In the genomic region with DNA sequence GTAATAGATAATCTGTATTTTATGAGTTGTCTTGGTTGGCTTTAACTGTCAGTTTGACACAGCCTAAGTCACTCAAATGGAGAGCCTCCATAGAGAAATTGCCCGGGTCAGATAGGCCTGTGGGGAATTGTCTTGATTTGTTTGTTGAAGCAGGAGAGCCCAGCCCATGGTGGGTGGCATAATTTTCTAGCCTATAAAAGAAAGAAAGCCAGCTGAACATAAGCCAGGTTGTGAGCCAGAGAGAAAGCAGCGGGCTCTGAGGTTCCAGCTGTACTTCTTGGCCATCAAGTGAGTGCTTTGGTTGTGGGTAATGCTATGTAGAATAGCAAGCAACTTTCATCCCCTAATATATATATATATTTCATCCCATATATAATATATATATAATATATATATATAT, we compare ENCODE assay signal across 12 mouse cellular contexts.
"Had no signal": no experiment of that assay in that cellular context is flagged by ENCODE, and none has a peak within 500 bp of the region (broad histone marks: within the 10 kb centered on the region; RNA-seq: fewer than 3 reads in every experiment).

No protein-coding gene starts in this region.

- DNase-seq: gastrocnemius, postnatal 14 days; gastrocnemius, postnatal 36 days; heart, adult 2 months; heart, postnatal 14 days; heart, postnatal 36 days; kidney, adult 11 months; kidney, adult 2 months; kidney, adult 9 months; kidney, postnatal 14 days; kidney, postnatal 36 days; layer of hippocampus, adult 9-11 months; layer of hippocampus, postnatal 36 days had no signal
